Mouse (Mus musculus): ENCODE results near the gene Chka. TPM values are rescaled to one million over a fixed set of nuclear protein-coding genes. Genes with fewer than 3 reads are reported as not detected.

Gene Chka
- total and polyA plus RNA-seq, 3 experiments, result 9.5 to 12.5 (median 10.7) TPM

- DNase-seq, result no peak
- Histone ChIP-seq H3K79me2 (replicated peaks; ENCODE audit: control insufficient read depth, insufficient read depth, low read length) (0 out of 2 replicates have a peak, but pooled peaks cover 1% of the 10 kb centered on the region), H3K27me3 (ENCODE audit: control insufficient read depth, insufficient read depth, low read length) (no peaks in the 10 kb centered on the region), H3K4me1 (ENCODE audit: control insufficient read depth, insufficient read depth, low read length) (peaks cover 3% of the 10 kb centered on the region; the same call in 1 of the 2 replicates), H3K4me3 (no peak overlapping the region), H3K36me3 (ENCODE audit: control insufficient read depth, insufficient read depth, low read length) (no peaks in the 10 kb centered on the region), H3K27ac (no peak overlapping the region), H3K9ac (ENCODE audit: low read depth, low read length) (no peak overlapping the region)
- 97% methylated on average over 4 of the region's 4 CpGs for WGBS
- intact Hi-C loops (cut with DNase I), result no loop called here
- TF ChIP-seq EP300 (IDR thresholded peaks at IDR 0.05; ENCODE audit: insufficient read depth, low read depth, low read length) (no peak), POLR2A (IDR thresholded peaks at IDR 0.05; ENCODE audit: insufficient read depth, low read depth, low read length) (no peak), CTCF (IDR thresholded peaks at IDR 0.05) (no peak)
These were observed 48.0 kb downstream of the Chka start for GRCm38 (mm10) chr19:3899618-3900017.

- 92% methylated on average over 12 of the region's 12 CpGs for WGBS
- DNase-seq, result no peak
- 0 out of 2 replicates have a peak, but pooled peaks cover 1% of the 10 kb centered on the region for H3K79me2 ChIP-seq (replicated peaks; ENCODE audit: control insufficient read depth, insufficient read depth, low read length)
- peaks cover 3% of the 10 kb centered on the region; the same call in 1 of the 2 replicates for H3K4me1 ChIP-seq (ENCODE audit: control insufficient read depth, insufficient read depth, low read length)
- H3K27ac ChIP-seq, result no peak overlapping the region
- H3K36me3 ChIP-seq (ENCODE audit: control insufficient read depth, insufficient read depth, low read length), result no peaks in the 10 kb centered on the region
- no peak overlapping the region for H3K4me3 ChIP-seq
- TF ChIP-seq CTCF (IDR thresholded peaks at IDR 0.05) (no peak), EP300 (IDR thresholded peaks at IDR 0.05; ENCODE audit: insufficient read depth, low read depth, low read length) (no peak), POLR2A (IDR thresholded peaks at IDR 0.05; ENCODE audit: insufficient read depth, low read depth, low read length) (no peak)
- intact Hi-C loops (cut with DNase I), result no loop called here
- H3K27me3 ChIP-seq (ENCODE audit: control insufficient read depth, insufficient read depth, low read length), result no peaks in the 10 kb centered on the region
- H3K9ac ChIP-seq (ENCODE audit: low read depth, low read length), result no peak overlapping the region
These were observed 51.4 kb downstream of the Chka start for GRCm38 (mm10) chr19:3902966-3903365.

- intact Hi-C loops (cut with DNase I), result no loop called here
These were observed 52.2 kb downstream of the Chka start for GRCm38 (mm10) chr19:3903648-3904362.

GRCm38 (mm10) chr19:3904363-3904675 lies 52.7 kb downstream of the Chka start:
- 0 out of 2 replicates have a peak overlapping the region, but pooled peaks have one; percentile 11 for H3K9ac ChIP-seq (ENCODE audit: low read depth, low read length)
- no peaks in the 10 kb centered on the region for H3K36me3 ChIP-seq (ENCODE audit: control insufficient read depth, insufficient read depth, low read length)
- WGBS, result 57% methylated on average over 10 of the region's 10 CpGs
- intact Hi-C loops (cut with DNase I), result no loop called here
- no peak overlapping the region; the same call in 1 of the 2 replicates for H3K4me3 ChIP-seq
- peaks cover 3% of the 10 kb centered on the region; the same call in 1 of the 2 replicates for H3K4me1 ChIP-seq (ENCODE audit: control insufficient read depth, insufficient read depth, low read length)
- DNase-seq, result no peak
- H3K27ac ChIP-seq, result peak overlapping the region; percentile 83
- no peaks in the 10 kb centered on the region for H3K27me3 ChIP-seq (ENCODE audit: control insufficient read depth, insufficient read depth, low read length)
- TF ChIP-seq EP300 (IDR thresholded peaks at IDR 0.05; ENCODE audit: insufficient read depth, low read depth, low read length) (no peak), CTCF (IDR thresholded peaks at IDR 0.05) (no peak), POLR2A (IDR thresholded peaks at IDR 0.05; ENCODE audit: insufficient read depth, low read depth, low read length) (no peak)
- 0 out of 2 replicates have a peak, but pooled peaks cover 1% of the 10 kb centered on the region for H3K79me2 ChIP-seq (replicated peaks; ENCODE audit: control insufficient read depth, insufficient read depth, low read length)

More at GRCm38 (mm10) chr19:3903648-3904362, 52.2 kb downstream of the Chka start:
- WGBS, result 83% methylated on average over 25 of the region's 25 CpGs
- TF ChIP-seq POLR2A (IDR thresholded peaks at IDR 0.05; ENCODE audit: insufficient read depth, low read depth, low read length), result no peak
- no peak for TF ChIP-seq CTCF (IDR thresholded peaks at IDR 0.05)
- no peak for TF ChIP-seq EP300 (IDR thresholded peaks at IDR 0.05; ENCODE audit: insufficient read depth, low read depth, low read length)
- 0 out of 2 replicates have a peak, but pooled peaks cover 1% of the 10 kb centered on the region for H3K79me2 ChIP-seq (replicated peaks; ENCODE audit: control insufficient read depth, insufficient read depth, low read length)
- no peaks in the 10 kb centered on the region for H3K27me3 ChIP-seq (ENCODE audit: control insufficient read depth, insufficient read depth, low read length)
- peak overlapping the region; percentile 83 for H3K27ac ChIP-seq
- DNase-seq, result no peak
- no peaks in the 10 kb centered on the region for H3K36me3 ChIP-seq (ENCODE audit: control insufficient read depth, insufficient read depth, low read length)
- H3K4me1 ChIP-seq (ENCODE audit: control insufficient read depth, insufficient read depth, low read length), result peaks cover 3% of the 10 kb centered on the region; the same call in 1 of the 2 replicates
- no peak overlapping the region for H3K4me3 ChIP-seq
- H3K9ac ChIP-seq (ENCODE audit: low read depth, low read length), result no peak overlapping the region

- intact Hi-C loops (cut with DNase I), result no loop called here
- TF ChIP-seq CTCF (IDR thresholded peaks at IDR 0.05), result no peak
- TF ChIP-seq POLR2A (IDR thresholded peaks at IDR 0.05; ENCODE audit: insufficient read depth, low read depth, low read length), result peak; percentile 48
- Histone ChIP-seq H3K27me3 (ENCODE audit: control insufficient read depth, insufficient read depth, low read length) (no peaks in the 10 kb centered on the region), H3K27ac (peak overlapping the region; percentile 83), H3K79me2 (replicated peaks; ENCODE audit: control insufficient read depth, insufficient read depth, low read length) (0 out of 2 replicates have a peak, but pooled peaks cover 1% of the 10 kb centered on the region), H3K4me3 (peak overlapping the region; percentile 71), H3K9ac (ENCODE audit: low read depth, low read length) (peak overlapping the region; percentile 47), H3K36me3 (ENCODE audit: control insufficient read depth, insufficient read depth, low read length) (no peaks in the 10 kb centered on the region), H3K4me1 (ENCODE audit: control insufficient read depth, insufficient read depth, low read length) (peaks cover 3% of the 10 kb centered on the region; the same call in 1 of the 2 replicates)
- WGBS, result 39% methylated on average over 6 of the region's 6 CpGs
- DNase-seq, result peak; percentile 68 to 74
These were observed 53.8 kb downstream of the Chka start for GRCm38 (mm10) chr19:3905261-3905969.
